Mouse (Mus musculus): ENCODE results near the gene Cx3cl1.
A peak's percentile ranks its signal among the peaks of the same experiment; 100 is the strongest.

DNA sequence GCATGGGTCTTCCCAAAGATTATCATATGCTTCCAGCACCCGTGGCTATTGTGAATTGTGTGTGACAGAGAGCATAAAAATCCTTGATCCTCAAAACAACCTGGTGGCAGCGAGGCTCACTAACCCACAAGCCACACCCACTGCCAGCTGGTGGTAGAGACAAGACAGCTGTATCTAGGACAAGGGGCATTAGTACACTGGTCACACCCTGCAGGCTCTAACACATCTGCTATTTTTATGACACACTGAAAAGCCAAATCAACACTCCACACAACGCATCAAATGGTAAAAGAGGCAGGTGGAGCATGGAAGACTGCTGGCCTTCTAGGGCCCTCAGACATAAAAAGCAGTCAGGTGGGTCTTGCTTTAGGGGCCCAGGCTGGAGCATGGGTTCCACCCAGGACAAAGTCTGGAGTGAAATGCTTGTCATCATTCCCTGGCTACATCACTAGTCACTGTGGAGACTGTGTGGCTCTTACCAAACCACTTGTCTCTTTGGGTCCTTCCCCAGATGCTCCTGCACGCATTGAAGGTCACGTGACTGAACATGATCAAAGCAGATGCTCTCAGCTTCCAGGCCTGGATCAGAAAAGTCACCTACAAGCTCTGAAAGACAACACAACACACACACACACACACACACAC is 37.9 kb upstream of the Cx3cl1 start:
- TF ChIP-seq CTCF (IDR thresholded peaks at IDR 0.05; ENCODE audit: low read depth) (0 out of 2 replicates have a peak, but pooled peaks have one; percentile 16), EP300 (IDR thresholded peaks at IDR 0.05; ENCODE audit: low read depth) (peak; percentile 97)

Data from liver, postnatal 0 days (tissue).